Mouse (Mus musculus): ENCODE results near the gene Cdh16.

The Cdh16 gene

DNA sequence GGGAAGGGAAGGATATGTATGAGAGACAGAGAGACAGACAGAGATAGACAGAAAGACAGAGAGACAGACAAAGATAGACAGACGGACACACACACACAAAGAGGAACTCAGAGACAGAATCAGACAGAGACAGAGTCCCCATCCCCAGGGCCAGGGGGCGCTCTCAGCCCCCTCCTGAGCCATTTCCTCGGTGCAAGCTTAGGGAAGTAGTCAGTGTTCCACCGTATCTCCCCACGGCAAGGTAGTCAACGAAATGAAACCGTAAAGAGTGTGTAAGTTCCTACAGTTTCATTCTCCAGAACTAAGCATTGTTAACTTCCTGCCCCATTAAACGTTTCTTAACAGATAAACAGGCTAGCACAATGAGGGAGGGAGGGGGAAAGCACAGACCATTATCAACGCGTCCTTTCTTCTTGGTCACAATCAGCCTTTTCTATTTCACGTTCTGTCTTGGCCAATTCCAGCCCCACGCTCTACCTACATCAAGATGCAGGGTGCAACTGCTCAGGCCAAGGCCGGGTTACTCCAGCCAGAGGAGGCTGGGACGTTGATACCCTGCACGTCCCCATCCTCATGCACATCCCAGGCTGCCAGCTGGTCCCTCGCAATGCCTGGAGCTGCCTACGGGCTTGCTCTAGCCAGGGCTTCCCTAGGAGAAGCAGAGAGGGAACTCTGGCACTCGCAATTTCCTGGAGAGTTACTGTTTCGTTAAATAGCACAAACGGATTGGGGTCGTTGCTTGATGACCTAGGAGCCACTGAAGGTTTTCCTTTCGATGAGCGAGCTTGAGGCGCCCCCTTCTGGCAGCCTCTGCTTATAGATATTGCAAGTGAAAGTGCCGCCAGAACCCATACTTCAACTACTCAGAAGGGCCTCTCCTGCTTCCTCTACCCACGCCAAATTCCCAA lies 53.5 kb downstream of the Cdh16 start:
- DNase-seq: peak; percentile 83 to 85

DNA sequence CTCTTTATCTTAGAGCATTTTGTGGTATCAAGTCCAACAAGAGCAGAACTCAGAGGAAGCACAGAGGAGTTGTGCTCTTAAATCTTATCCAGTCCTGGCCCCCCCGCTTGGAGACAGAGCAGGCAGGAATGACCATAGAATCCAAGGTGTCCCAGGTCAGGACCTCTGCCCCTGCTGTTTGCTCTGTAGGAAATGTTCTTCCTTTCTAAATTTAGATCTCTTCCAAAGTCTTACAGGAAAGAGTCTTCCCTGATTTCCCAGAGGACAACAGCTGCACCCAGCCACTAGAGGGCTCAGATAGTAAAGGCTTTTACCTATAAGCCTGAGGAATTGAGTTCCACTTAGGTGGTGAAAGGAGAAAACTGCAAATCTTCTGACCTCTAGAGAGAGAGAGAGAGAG lies 54.6 kb downstream of the Cdh16 start:
- DNase-seq: peak; percentile 13 to 35

DNA sequence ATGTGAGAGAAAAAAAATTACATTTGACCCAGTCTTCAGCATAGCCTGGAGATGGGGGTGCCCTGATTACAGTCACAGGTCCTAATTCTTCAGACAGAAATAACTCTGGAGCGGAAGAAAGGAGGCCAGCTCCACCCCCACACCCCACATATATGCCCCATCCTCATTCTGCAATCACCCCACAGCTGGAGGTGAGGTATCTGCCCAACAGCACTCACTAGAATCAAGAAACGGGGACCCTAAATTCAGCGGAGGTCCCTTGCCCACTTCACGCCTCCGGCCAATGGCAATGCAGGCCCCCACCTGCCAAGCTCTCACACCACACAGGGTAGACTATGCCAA lies 58.8 kb downstream of the Cdh16 start:
- DNase-seq: no peak

DNA sequence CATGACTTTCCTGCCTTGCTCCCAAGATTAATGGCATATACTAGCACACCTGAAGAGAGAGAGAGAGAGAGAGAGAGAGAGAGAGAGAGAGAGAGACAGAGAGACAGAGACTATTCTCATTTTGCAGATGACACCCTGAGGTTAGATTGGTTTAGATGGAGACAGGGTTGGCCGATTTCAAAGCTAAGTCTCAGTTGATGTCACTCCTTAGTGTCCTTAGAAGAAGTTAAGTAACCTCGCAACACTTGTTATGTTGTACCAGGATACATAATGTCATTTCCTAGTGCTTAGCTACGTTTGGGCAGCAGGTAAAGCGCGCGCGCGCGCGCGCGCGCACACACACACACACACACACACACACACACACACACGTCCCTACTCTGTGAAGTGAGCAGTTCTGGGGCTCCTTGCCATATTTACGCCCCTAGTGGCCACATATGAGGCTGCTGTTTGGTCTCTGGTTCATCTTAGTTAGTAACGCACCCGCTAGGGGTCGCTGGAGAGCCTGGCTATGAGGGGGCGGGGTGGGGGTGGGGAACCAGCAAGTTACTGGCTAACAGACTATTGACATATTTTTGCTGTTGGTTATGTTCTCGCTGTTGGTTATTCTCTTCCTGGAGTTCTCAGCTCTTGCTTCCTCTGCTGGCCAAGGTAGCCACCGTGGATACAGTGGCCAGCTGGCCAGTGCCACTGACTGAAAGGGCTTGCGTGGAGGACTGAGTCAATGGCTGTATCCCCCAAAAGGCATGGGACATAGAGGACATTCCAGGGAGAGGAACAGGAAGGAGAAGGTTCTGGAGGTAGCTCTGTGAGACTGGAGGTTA lies 59.4 kb downstream of the Cdh16 start:
- DNase-seq: peak; percentile 82 to 88

DNA sequence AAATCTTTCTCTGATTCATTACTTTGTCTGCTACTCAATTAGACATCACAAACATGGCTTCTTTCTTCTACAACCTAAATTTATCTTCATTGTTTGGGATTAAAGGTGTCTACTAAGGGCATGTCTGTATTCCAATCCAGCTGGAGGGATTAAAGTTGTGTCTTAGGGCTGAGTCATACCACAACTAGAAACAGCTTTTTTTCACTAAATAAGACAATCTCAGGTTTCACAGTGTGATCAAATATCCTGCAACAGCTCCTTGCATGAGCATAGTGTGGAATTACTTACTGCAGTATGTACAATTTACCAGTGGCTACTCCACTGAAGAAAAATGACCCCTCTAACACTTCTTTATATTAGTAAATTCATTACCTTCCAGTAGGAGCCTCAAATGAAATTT lies 63.5 kb downstream of the Cdh16 start:
- DNase-seq: no peak

DNA sequence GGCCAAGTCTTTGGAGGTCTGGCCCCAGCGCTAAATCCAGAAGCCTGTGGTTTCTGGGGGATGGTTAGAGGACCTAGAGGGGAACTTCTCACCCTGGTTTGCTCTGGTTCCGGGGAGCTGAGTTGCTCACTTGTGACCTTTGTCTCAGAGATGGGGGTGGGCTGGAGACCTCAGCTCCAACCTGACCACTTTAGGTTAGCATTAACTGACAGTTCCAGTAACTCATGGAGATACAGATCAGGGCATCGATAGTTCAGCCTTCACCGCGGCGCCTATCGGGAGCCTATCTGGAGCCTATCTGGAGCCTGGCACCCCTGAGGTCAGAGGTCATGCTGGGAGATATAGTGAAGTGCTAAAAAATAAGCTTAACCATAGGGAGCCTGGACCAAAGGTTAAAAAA lies 67.0 kb downstream of the Cdh16 start:
- DNase-seq: no peak

DNA sequence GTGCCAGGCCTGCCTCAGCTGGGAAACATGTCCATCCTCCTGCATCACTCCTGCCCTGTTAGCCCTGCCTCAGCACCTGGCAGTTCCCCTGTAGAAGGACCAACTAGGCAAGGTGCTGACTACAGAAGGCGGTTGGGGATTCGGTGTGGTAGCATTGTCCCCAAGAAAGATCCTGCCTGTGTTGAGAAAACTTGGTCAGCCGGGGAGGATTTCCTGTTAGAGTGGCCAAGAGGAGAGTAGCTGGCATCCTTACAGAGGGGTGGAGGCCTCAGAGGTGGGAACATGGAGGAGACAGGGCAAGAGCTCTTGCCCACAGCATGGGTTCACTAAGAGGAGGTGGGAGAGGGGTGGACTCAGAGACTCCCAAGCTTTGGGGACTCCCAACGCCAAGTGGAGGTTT lies 69.0 kb downstream of the Cdh16 start:
- no peak for DNase-seq
